Mouse (Mus musculus) kidney, embryonic 16.5 days (tissue): ENCODE data around the gene Bicra. TPM values are rescaled to one million over a fixed set of nuclear protein-coding genes. Genes with fewer than 3 reads are reported as not detected.

Experiments
- ATAC-seq: fragments of 200-750 bp; cut with Nextera tagmentation; 2 replicates; pipeline ENCODE4 v1.8.0; 2017; ENCODE audit warnings: moderate TSS enrichment; ENCODE audit not compliant: low FRiP score, low TSS enrichment
- H3K27ac ChIP-seq: fragments of 300-500 bp; sonication (generic); 2 replicates; pipeline ENCODE4 v1.5.1; 2014; ENCODE audit warnings: low read length
- H3K27me3 ChIP-seq: fragments of 300-500 bp; sonication (generic); 2 replicates; pipeline ENCODE4 v1.6.1; 2014; ENCODE audit warnings: low read length, control low read depth, mixed read lengths; ENCODE audit not compliant: insufficient read depth
- H3K36me3 ChIP-seq: fragments of 300-500 bp; sonication (generic); 2 replicates; pipeline ENCODE4 v1.6.1; 2014; ENCODE audit warnings: low read length, control low read depth, mixed read lengths; ENCODE audit not compliant: insufficient read depth
- H3K4me1 ChIP-seq: fragments of 300-500 bp; sonication (generic); 2 replicates; pipeline ENCODE4 v1.6.1; 2014; ENCODE audit warnings: low read length, control low read depth, mixed read lengths; ENCODE audit not compliant: insufficient read depth
- H3K4me2 ChIP-seq: fragments of 300-500 bp; sonication (generic); replicated peaks from 2 replicates; pipeline ENCODE4 v1.6.1; 2014; ENCODE audit warnings: low read depth, low read length
- H3K4me3 ChIP-seq: fragments of 300-500 bp; sonication (generic); 2 replicates; pipeline ENCODE4 v1.5.1; 2014; ENCODE audit warnings: mild to moderate bottlenecking, low read length
- H3K9ac ChIP-seq: fragments of 300-500 bp; sonication (generic); replicated peaks from 2 replicates; pipeline ENCODE4 v1.6.1; 2014; ENCODE audit warnings: low read length
- H3K9me3 ChIP-seq: fragments of 300-500 bp; sonication (generic); 2 replicates; pipeline ENCODE4 v1.6.1; 2016; ENCODE audit warnings: low read length, control low read depth
- WGBS: fragments of 180-500 bp; shearing (Covaris S2); extraction: QIAGEN DNeasy Blood & Tissue Kit; methylation state at CpG from one replicate; pipeline ENCODE4 v1.1.7; 2014; 5-methylcytosine and 5-hydroxymethylcytosine counted together
- polyA plus RNA-seq: library from polyadenylated mRNA; unstranded; fragments of >200 nt; fragmentation: Nextera tagmentation; extraction: Ambion mirVana; gene quantifications from 2 replicates; pipeline ENCODE4 v1.2.1, GENCODE M21; 2015

The Bicra gene
- polyA plus RNA-seq, 1 experiment from 2014 or later = 7.1 TPM

DNA sequence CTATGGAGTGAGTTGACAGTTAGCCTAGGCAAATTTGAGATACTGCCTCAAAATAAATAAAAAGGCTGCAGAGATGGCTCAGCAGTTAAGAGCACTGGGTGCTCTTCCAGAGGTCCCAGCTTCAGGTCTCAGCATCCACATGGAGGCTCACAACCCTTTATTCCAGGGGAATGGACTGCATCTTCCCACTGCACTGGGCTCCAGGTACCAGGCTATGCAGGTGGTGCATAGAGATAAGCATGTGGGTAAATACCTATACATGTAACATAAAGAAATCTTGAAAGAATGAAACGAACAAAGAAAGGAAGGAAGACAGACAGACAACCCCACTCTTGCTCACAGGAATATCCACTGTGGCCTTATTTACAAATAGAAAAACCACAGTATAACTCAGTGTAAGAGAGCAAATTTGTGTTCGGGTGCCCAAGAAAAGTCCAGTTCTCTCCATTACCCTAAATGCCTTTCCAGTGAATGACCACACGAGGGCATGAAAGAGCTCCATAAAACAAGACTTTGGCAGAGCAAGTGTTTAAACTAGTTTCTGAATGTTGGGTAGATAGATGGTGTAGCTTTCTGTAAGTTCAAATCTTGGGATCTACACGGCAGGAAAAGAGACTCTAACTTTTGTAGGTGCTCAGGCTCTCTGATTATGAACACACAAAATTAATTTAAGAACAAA, 64.9 kb downstream of the Bicra start:
- Histone ChIP-seq H3K4me1 (no peaks in the 10 kb centered on the region), H3K36me3 (peaks cover 26% of the 10 kb centered on the region), H3K9ac (no peak overlapping the region), H3K27me3 (no peaks in the 10 kb centered on the region), H3K27ac (no peak overlapping the region), H3K9me3 (no peaks in the 10 kb centered on the region), H3K4me2 (no peak overlapping the region), H3K4me3 (no peak overlapping the region)
- ATAC-seq = no peak
- 38% methylated on average over 4 of the region's 4 CpGs for WGBS

DNA sequence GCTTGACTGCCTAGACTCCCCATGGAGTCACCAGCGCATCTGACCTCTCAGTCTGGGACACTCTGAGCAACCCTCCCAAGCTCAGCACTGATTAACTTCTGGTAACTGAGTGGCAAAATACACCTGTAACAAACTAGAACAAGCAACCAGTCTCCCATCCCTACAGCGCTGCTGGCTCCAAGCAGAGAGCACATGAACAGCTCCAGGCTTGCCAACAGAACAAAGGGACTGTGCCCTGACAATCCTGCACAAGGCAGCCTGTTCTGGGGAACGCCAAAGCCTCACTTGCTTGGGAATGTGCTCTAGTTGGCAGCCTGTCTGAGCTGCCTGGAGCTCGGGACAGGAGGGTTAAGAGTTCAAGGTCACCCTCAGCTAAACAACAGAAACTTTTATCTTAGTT, 66.2 kb downstream of the Bicra start:
- H3K27me3 ChIP-seq = no peaks in the 10 kb centered on the region
- WGBS = 76% methylated on average over 4 of the region's 4 CpGs
- no peaks in the 10 kb centered on the region for H3K9me3 ChIP-seq
- no peaks in the 10 kb centered on the region for H3K4me1 ChIP-seq
- H3K36me3 ChIP-seq = peaks cover 29% of the 10 kb centered on the region
- H3K4me2 ChIP-seq = no peak overlapping the region
- H3K27ac ChIP-seq = no peak overlapping the region
- H3K4me3 ChIP-seq = no peak overlapping the region
- ATAC-seq = peak; percentile 46; the same call in 1 of the 2 replicates
- no peak overlapping the region for H3K9ac ChIP-seq

DNA sequence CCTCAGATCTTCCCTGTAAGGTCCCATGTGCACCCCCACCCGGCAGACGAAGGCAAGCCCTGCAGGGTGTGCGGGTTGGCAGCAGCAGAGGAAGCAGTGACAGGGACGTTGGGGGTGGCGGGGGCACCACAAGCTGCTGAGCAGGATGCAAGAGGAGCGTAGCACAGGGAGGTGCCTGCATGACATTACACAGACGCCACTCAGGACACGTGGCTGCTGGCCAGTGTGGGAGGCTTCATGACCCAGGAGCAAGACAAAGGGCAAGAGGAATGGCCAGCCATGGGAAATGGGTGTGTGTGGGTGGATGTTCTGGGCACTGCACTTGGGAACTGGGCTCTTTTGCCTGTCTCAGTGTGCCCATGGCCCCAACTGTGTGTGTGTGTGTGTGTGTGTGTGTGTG, 67.5 kb downstream of the Bicra start:
- H3K36me3 ChIP-seq = peaks cover 35% of the 10 kb centered on the region
- no peaks in the 10 kb centered on the region for H3K4me1 ChIP-seq
- no peak overlapping the region for H3K9ac ChIP-seq
- no peaks in the 10 kb centered on the region for H3K27me3 ChIP-seq
- no peak overlapping the region for H3K4me3 ChIP-seq
- ATAC-seq = peak; percentile 10; the same call in 1 of the 2 replicates
- H3K27ac ChIP-seq = no peak overlapping the region
- H3K9me3 ChIP-seq = no peaks in the 10 kb centered on the region
- WGBS = 65% methylated on average over 8 of the region's 8 CpGs
- H3K4me2 ChIP-seq = no peak overlapping the region

DNA sequence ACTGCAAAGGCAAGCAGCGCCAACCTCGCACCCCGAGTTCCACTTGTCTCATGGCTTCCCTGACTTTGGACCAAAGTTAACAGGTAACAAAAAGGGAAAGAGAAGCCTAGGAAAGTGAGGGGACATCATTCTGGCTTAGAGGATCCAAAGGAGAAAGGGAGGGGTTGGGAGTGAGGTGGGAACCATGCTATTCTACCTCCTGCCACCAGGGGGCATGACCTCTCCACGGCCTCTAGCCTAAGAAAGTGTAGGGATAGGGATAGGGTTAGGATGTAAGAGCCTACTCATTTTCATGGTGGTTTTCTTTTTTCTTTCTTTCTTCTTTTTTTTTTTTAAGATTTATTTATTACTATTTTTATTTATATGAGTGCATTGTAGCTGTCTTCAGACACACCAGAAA, 71.8 kb downstream of the Bicra start:
- H3K9me3 ChIP-seq = no peaks in the 10 kb centered on the region
- H3K36me3 ChIP-seq = peaks cover 67% of the 10 kb centered on the region
- no peak overlapping the region for H3K4me3 ChIP-seq
- no peaks in the 10 kb centered on the region for H3K4me1 ChIP-seq
- H3K9ac ChIP-seq = no peak overlapping the region
- 83% methylated on average over 4 of the region's 4 CpGs for WGBS
- ATAC-seq = no peak
- H3K27ac ChIP-seq = no peak overlapping the region
- no peak overlapping the region for H3K4me2 ChIP-seq
- no peaks in the 10 kb centered on the region for H3K27me3 ChIP-seq

DNA sequence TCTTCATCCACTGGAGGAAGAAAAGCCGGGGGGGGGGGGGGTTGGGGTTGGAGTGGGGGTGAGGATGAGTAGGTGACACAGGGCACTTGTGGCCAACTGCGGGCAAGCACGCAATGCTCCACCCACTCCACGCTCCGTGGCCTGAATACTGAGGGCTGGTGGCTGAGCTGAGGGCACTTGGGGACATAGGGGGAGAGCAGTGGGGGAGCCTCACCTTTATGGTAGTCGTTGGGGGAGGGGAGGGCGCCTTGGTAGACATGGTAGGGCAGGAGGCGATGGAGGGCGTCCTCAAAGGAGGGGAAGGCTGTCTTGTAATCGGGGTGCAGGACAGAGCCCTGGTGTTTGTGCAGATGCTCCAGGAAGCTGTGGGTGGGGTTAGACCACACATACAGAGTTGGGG, 72.3 kb downstream of the Bicra start:
- H3K4me1 ChIP-seq = no peaks in the 10 kb centered on the region
- WGBS = 90% methylated on average over 10 of the region's 10 CpGs
- H3K27me3 ChIP-seq = no peaks in the 10 kb centered on the region
- no peak overlapping the region for H3K4me3 ChIP-seq
- 0 out of 2 replicates have a peak, but pooled peaks have one; percentile 10 for ATAC-seq
- H3K9ac ChIP-seq = no peak overlapping the region
- no peak overlapping the region for H3K4me2 ChIP-seq
- H3K36me3 ChIP-seq = peaks cover 67% of the 10 kb centered on the region
- no peaks in the 10 kb centered on the region for H3K9me3 ChIP-seq
- no peak overlapping the region for H3K27ac ChIP-seq

DNA sequence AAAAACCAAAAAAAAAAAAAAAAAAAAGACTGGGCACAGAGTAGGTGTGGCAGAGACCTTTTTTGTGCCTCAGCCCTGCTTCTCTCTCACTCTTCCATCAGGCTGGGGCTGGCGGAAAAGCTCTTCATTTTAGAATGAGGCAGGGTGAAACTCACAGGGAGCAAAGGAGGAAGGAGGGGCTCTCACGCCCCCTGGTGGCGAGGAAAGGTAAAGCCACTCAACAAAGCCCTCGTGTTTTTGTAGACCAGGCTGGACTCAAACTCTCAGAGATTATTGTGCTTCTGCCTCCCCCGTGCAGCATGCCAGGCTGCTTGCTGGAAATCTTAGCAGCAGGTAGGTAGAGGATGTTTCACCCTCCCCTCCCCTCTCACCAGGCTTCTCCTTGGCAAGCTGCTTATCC, 73.0 kb downstream of the Bicra start:
- H3K9me3 ChIP-seq = peaks cover 4% of the 10 kb centered on the region; the same call in 1 of the 2 replicates
- H3K27ac ChIP-seq = no peak overlapping the region
- WGBS = 57% methylated on average over 5 of the region's 5 CpGs
- no peaks in the 10 kb centered on the region for H3K4me1 ChIP-seq
- peaks cover 73% of the 10 kb centered on the region for H3K36me3 ChIP-seq
- H3K27me3 ChIP-seq = no peaks in the 10 kb centered on the region
- H3K4me3 ChIP-seq = no peak overlapping the region
- H3K4me2 ChIP-seq = no peak overlapping the region
- H3K9ac ChIP-seq = no peak overlapping the region
- ATAC-seq = no peak

DNA sequence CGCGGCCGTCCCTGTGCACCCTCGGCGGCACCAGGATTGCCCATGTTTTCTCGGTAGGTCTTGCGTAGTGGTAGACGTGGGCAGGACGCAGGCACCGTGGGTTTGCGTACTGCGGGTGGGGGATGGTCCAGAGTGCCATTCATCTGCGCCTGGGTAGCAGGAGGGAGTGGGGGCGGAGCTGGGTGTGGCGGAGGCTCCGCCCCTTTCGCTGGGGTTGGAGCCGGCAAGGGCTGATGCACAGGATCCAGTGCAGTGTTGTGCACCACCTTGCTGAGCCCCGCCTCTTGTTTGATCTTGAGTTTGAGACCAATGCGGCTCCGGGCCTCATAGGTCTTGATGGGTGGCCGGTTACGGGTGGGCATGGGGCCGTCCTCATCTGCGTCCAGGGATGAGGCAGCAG, 75.5 kb downstream of the Bicra start:
- 58% methylated on average over 25 of the region's 25 CpGs for WGBS
- Histone ChIP-seq H3K9me3 (peaks cover 4% of the 10 kb centered on the region; the same call in 1 of the 2 replicates), H3K36me3 (peaks cover 56% of the 10 kb centered on the region), H3K9ac (no peak overlapping the region), H3K27me3 (no peaks in the 10 kb centered on the region), H3K27ac (no peak overlapping the region), H3K4me2 (no peak overlapping the region), H3K4me1 (no peaks in the 10 kb centered on the region), H3K4me3 (no peak overlapping the region)
- peak; percentile 10; the same call in 1 of the 2 replicates for ATAC-seq

DNA sequence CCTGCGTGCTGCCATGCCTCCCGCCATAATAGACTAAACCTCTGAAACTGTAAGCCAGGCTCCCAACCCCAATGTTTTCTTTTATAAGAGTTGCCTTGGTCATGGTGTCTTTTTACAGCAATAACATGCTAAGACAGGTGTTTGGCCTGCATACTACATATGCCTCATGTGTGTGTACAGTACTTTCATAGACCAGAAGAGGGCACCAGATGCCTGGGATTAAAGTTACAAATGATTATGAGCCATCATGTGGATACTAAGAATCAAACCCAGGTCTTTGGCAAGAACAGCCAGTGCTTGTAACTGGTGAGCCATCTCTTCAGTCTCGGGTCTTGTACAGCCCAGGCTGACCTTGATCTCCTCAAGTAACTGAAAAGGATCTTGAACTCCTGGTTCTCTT, 78.0 kb downstream of the Bicra start:
- Histone ChIP-seq H3K9ac (no peak overlapping the region), H3K4me1 (no peaks in the 10 kb centered on the region), H3K4me3 (no peak overlapping the region), H3K27ac (no peak overlapping the region), H3K27me3 (no peaks in the 10 kb centered on the region), H3K4me2 (no peak overlapping the region), H3K36me3 (peaks cover 38% of the 10 kb centered on the region), H3K9me3 (peaks cover 4% of the 10 kb centered on the region; the same call in 1 of the 2 replicates)
- no peak for ATAC-seq
- 90% methylated on average over 3 of the region's 3 CpGs for WGBS

DNA sequence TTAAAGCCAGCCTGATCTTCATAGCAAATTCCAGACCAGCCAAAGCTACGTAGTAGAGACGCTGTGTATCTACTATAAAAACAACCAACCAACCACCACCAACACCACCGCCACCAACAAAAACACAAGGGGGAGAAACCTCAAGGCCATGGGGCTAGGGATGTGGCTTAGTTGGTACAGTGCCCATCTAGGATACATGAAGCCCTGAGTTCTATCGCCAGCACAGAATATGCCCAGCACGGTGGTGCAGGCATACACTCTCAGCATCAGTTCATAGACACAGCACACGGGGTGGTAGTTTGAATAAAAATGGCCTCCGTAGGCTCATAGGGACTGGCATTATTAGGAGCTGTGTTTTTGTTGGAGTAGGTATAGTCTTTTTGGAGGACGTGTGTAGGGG, 79.4 kb downstream of the Bicra start:
- ATAC-seq = no peak
- no peak overlapping the region for H3K4me3 ChIP-seq
- no peak overlapping the region for H3K9ac ChIP-seq
- H3K9me3 ChIP-seq = peaks cover 4% of the 10 kb centered on the region; the same call in 1 of the 2 replicates
- 90% methylated on average over 8 of the region's 8 CpGs for WGBS
- H3K4me2 ChIP-seq = no peak overlapping the region
- H3K36me3 ChIP-seq = peaks cover 24% of the 10 kb centered on the region
- H3K4me1 ChIP-seq = peaks cover 9% of the 10 kb centered on the region; the same call in 1 of the 2 replicates
- H3K27ac ChIP-seq = no peak overlapping the region
- no peaks in the 10 kb centered on the region for H3K27me3 ChIP-seq

DNA sequence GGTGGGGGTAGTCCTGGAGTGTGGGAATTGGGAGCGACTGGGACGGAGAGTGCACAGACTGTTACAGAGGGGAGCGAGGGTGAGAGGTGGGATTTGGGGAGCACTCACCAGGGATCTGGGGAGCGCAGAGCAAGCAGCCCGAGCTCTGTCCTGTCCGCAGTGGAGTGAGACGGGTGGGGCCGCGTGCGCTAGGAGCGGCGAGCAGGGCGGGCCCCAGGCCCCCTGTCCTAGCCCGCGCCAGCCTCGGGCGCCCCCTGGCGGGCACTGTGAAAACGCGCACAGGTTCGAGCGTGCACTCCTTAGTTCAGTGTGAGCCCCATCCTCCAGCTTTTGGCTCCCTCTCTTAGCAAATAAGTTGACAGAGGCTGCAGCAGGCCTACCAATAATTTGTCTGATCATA, 80.4 kb downstream of the Bicra start, which contains the start of gene Ehd2:
Ehd2 (minus strand) TSS at position 256 of the 400 bp plus-strand sequence.
- Histone ChIP-seq H3K27me3 (no peaks in the 10 kb centered on the region), H3K9me3 (peaks cover 4% of the 10 kb centered on the region; the same call in 1 of the 2 replicates), H3K4me2 (peak within 1 kb of the TSS; percentile 56), H3K36me3 (peaks cover 19% of the 10 kb centered on the region), H3K4me3 (peak within 1 kb of the TSS; percentile 50), H3K27ac (0 out of 2 replicates have a peak within 1 kb of the TSS, but pooled peaks have one; percentile 30), H3K4me1 (peaks cover 19% of the 10 kb centered on the region), H3K9ac (peak within 1 kb of the TSS; percentile 70)
- WGBS = 0% methylated on average over 22 of the region's 22 CpGs
- peak; percentile 88 for ATAC-seq
